Mouse (Mus musculus): ENCODE measurements around the gene Clec16a. TPM values are rescaled to one million over a fixed set of nuclear protein-coding genes. Genes with fewer than 3 reads are reported as not detected.

Clec16a gene
- total and polyA plus RNA-seq, 3 experiments: 20.0 to 24.2 (median 20.5) TPM

GRCm38 (mm10) chr16:10522811-10523210 is 22.3 kb upstream of the Clec16a start:
- peaks cover 0 to 46% of the 10 kb centered on the region in 2 experiments; a peak in 2 of 4 replicates for H3K4me1 ChIP-seq (ENCODE audit: control insufficient read depth in 1 of 2, insufficient read depth in 2 of 2)
- in situ Hi-C loops (cut with MboI; ENCODE audit: low pct_ligation_motif_present, low pct_unique_long_range_greater_than_20kb, low sequenced_read_pairs) (no loop called here), dilution Hi-C loops (cut with MboI; ENCODE audit: extremely low pct_ligation_motif_present, extremely low pct_unique_long_range_greater_than_20kb, low sequenced_read_pairs) (no loop called here)
- no peak overlapping the region for H3K9ac ChIP-seq (ENCODE audit: insufficient read depth, low read depth)
- no peak overlapping the region for H3K27ac ChIP-seq (ENCODE audit: insufficient read depth, low read depth)
- no peaks in the 10 kb centered on the region for H3K9me3 ChIP-seq (replicated peaks; ENCODE audit: low read length)
- peaks cover 41 to 93% of the 10 kb centered on the region in 2 experiments for H3K36me3 ChIP-seq (replicated peaks in 1 of 2; ENCODE audit: control insufficient read depth in 1 of 2, insufficient read depth in 1 of 2, low read length in 1 of 2)
- no peak for TF ChIP-seq MXI1 (IDR thresholded peaks at IDR 0.05; ENCODE audit: low read depth, low read length)
- 0 out of 2 replicates have a peak, but pooled peaks have one; percentile 51 for TF ChIP-seq IRF4 (IDR thresholded peaks at IDR 0.05; ENCODE audit: low read depth, low read length)
- peak; percentile 67 for TF ChIP-seq RAD21 (IDR thresholded peaks at IDR 0.05; ENCODE audit: low read depth, low read length)
- peak; percentile 21; the same call in 1 of the 2 replicates for TF ChIP-seq NELFE (IDR thresholded peaks at IDR 0.05; ENCODE audit: low read depth, low read length)
- TF ChIP-seq E2F4 (IDR thresholded peaks at IDR 0.05; ENCODE audit: insufficient replicate concordance, low read depth, low read length): no peak
- TF ChIP-seq SMC3 (IDR thresholded peaks at IDR 0.05; ENCODE audit: low read depth, low read length): peak; percentile 92
- 0 out of 2 replicates have a peak, but pooled peaks have one; percentile 21 for TF ChIP-seq ETS1 (conservative IDR thresholded peaks at IDR 0.05; ENCODE audit: low read depth, low read length)
- no peak for TF ChIP-seq USF2 (conservative IDR thresholded peaks at IDR 0.05; ENCODE audit: low read depth, low read length)
- peak; percentile 85 to 93 for TF ChIP-seq CTCF (conservative IDR thresholded peaks at IDR 0.05 in 1 of 2, IDR thresholded peaks at IDR 0.05 in 1 of 2; ENCODE audit: low read depth in 2 of 2, low read length in 2 of 2)
- 0 out of 2 replicates have a peak, but pooled peaks have one; percentile 42 for TF ChIP-seq MYC (IDR thresholded peaks at IDR 0.05; ENCODE audit: low read depth, low read length)
- TF ChIP-seq KAT2A (IDR thresholded peaks at IDR 0.05; ENCODE audit: insufficient replicate concordance, low read length): peak; percentile 80
- TF ChIP-seq GABPA (IDR thresholded peaks at IDR 0.05; ENCODE audit: insufficient replicate concordance, low read depth, low read length): no peak
- TF ChIP-seq ZC3H11A (IDR thresholded peaks at IDR 0.05; ENCODE audit: low read depth, low read length): peak; percentile 56
- H3K4me2 ChIP-seq (ENCODE audit: insufficient read depth, low read depth, poor library complexity, severe bottlenecking): no peak overlapping the region
- peak; percentile 83 for DNase-seq (ENCODE audit: extremely low read depth)
- no peaks in the 10 kb centered on the region for H3K27me3 ChIP-seq (replicated peaks)
- no peak overlapping the region for H3K4me3 ChIP-seq (replicated peaks in 1 of 3; ENCODE audit: low read depth in 2 of 3, low read length in 2 of 3, poor library complexity in 1 of 3)
- H3K79me2 ChIP-seq (replicated peaks; ENCODE audit: control insufficient read depth, extremely low read depth, insufficient read depth, poor library complexity, severe bottlenecking): no peaks in the 10 kb centered on the region

- in situ Hi-C loops (cut with MboI; ENCODE audit: low pct_ligation_motif_present, low pct_unique_long_range_greater_than_20kb, low sequenced_read_pairs): no loop called here
- Histone ChIP-seq H3K4me2 (ENCODE audit: insufficient read depth, low read depth, poor library complexity, severe bottlenecking) (no peak overlapping the region), H3K4me1 (ENCODE audit: control insufficient read depth in 1 of 2, insufficient read depth in 2 of 2) (peaks cover 0 to 37% of the 10 kb centered on the region in 2 experiments; a peak in 2 of 4 replicates), H3K4me3 (replicated peaks in 1 of 3; ENCODE audit: low read depth in 2 of 3, low read length in 2 of 3, poor library complexity in 1 of 3) (no peak overlapping the region), H3K36me3 (replicated peaks in 1 of 2; ENCODE audit: control insufficient read depth in 1 of 2, insufficient read depth in 1 of 2, low read length in 1 of 2) (peaks cover 40 to 93% of the 10 kb centered on the region in 2 experiments), H3K27ac (ENCODE audit: insufficient read depth, low read depth) (no peak overlapping the region), H3K79me2 (replicated peaks; ENCODE audit: control insufficient read depth, extremely low read depth, insufficient read depth, poor library complexity, severe bottlenecking) (no peaks in the 10 kb centered on the region), H3K9me3 (replicated peaks; ENCODE audit: low read length) (no peaks in the 10 kb centered on the region), H3K9ac (ENCODE audit: insufficient read depth, low read depth) (no peak overlapping the region), H3K27me3 (replicated peaks) (no peaks in the 10 kb centered on the region)
- no peak for DNase-seq (ENCODE audit: extremely low read depth)
- dilution Hi-C loops (cut with MboI; ENCODE audit: extremely low pct_ligation_motif_present, extremely low pct_unique_long_range_greater_than_20kb, low sequenced_read_pairs): no loop called here
- TF ChIP-seq EP300 (IDR thresholded peaks at IDR 0.05; ENCODE audit: low read length) (no peak), JUN (IDR thresholded peaks at IDR 0.05; ENCODE audit: insufficient read depth, low read depth, low read length) (no peak), UBTF (IDR thresholded peaks at IDR 0.05; ENCODE audit: low read depth, low read length) (no peak), ELF1 (IDR thresholded peaks at IDR 0.05; ENCODE audit: low read depth, low read length) (no peak), CHD1 (IDR thresholded peaks at IDR 0.05; ENCODE audit: low read depth, low read length) (no peak), TCF12 (IDR thresholded peaks at IDR 0.05; ENCODE audit: low read depth, low read length) (no peak), BHLHE40 (IDR thresholded peaks at IDR 0.05; ENCODE audit: low read depth, low read length) (no peak), RAD21 (IDR thresholded peaks at IDR 0.05; ENCODE audit: low read depth, low read length) (no peak)
Measured at GRCm38 (mm10) chr16:10523650-10524049, 21.5 kb upstream of the Clec16a start.
